ENCODE assay signal across 8 mouse cellular contexts in the genomic region with DNA sequence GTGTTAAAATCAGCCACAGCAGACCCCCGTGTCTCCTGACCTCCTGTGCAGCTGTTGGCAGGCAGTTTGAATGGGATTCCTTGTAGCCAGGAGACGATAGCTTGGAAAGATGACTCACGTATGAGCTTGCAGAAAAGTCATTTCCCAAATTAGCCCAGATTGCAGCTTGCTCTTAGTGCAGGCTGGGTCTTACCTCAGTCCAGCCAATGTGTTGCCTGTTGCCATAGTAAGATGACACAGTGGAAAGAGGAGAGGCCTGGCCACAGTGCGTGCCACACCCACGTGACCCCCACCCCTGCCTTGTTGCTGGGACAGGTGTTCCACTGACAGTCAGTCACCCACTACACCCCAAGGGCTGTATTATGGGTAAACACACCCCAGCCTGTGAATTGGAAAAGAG. TPM values are rescaled to one million over a fixed set of nuclear protein-coding genes. Genes with fewer than 3 reads are reported as not detected.
A peak's percentile ranks its signal among the peaks of the same experiment; 100 is the strongest.
DNase-seq lines count a peak whose midpoint lies in the region; ATAC-seq lines count a peak whose summit lies in the region.

No protein-coding gene starts in this region.

- H3K27me3 ChIP-seq in liver, embryonic 16.5 days (ENCODE audit: control insufficient read depth, insufficient read depth, low read depth, low read length) = no peaks in the 10 kb centered on the region
- no peaks in the 10 kb centered on the region for H3K27me3 ChIP-seq in splenic B cell, adult 2 months (ENCODE audit: control insufficient read depth, insufficient read depth, low read length, poor library complexity, severe bottlenecking)
- no peaks in the 10 kb centered on the region for H3K27me3 ChIP-seq in hindbrain, embryonic 14.5 days (ENCODE audit: control insufficient read depth, insufficient read depth, low read length)
- H3K27me3 ChIP-seq in midbrain, embryonic 11.5 days (ENCODE audit: control insufficient read depth, insufficient read depth, low read length) = no peaks in the 10 kb centered on the region

- DNase-seq in 416B (ENCODE audit: low read depth) (peak; percentile 79), NIH3T3 (ENCODE audit: low read depth) (peak; percentile 84)
- DNase-seq in splenic B cell, adult 2 months (ENCODE audit: low read depth, low spot score) = peak; percentile 94
- no peak for DNase-seq in hindbrain, embryonic 14.5 days (ENCODE audit: low spot score)
- DNase-seq in midbrain, embryonic 11.5 days (ENCODE audit: low spot score, missing footprints) = no peak
- no peak for DNase-seq in urinary bladder, postnatal 36 days (ENCODE audit: low spot score in 2 of 2)

- peak overlapping the region; percentile 84 for H3K27ac ChIP-seq in liver, embryonic 16.5 days (ENCODE audit: low read length)
- no peak overlapping the region for H3K27ac ChIP-seq in hindbrain, embryonic 14.5 days
- no peak overlapping the region for H3K27ac ChIP-seq in midbrain, embryonic 11.5 days (ENCODE audit: low read depth, low read length)

- peak; percentile 67 for ATAC-seq in granulocyte monocyte progenitor cell, adult 5-6 weeks (replicated peaks; ENCODE audit: poor library complexity, severe bottlenecking)
- no peak for ATAC-seq in liver, embryonic 16.5 days (ENCODE audit: low read depth)
- no peak for ATAC-seq in hindbrain, embryonic 14.5 days (ENCODE audit: low FRiP score)
- no peak for ATAC-seq in midbrain, embryonic 11.5 days (ENCODE audit: low FRiP score)

- peak overlapping the region; percentile 14; the same call in 1 of the 2 replicates for H3K9ac ChIP-seq in liver, embryonic 16.5 days (ENCODE audit: low read depth, low read length)
- H3K9ac ChIP-seq in hindbrain, embryonic 14.5 days = no peak overlapping the region
- no peak overlapping the region for H3K9ac ChIP-seq in midbrain, embryonic 11.5 days (ENCODE audit: low read length)

- no peaks in the 10 kb centered on the region for H3K36me3 ChIP-seq in liver, embryonic 16.5 days (ENCODE audit: control insufficient read depth, insufficient read depth)
- H3K36me3 ChIP-seq in splenic B cell, adult 2 months (ENCODE audit: control insufficient read depth, insufficient read depth, low read length, poor library complexity, severe bottlenecking) = no peaks in the 10 kb centered on the region
- H3K36me3 ChIP-seq in hindbrain, embryonic 14.5 days (replicated peaks; ENCODE audit: control insufficient read depth, insufficient read depth) = no peaks in the 10 kb centered on the region
- no peaks in the 10 kb centered on the region for H3K36me3 ChIP-seq in midbrain, embryonic 11.5 days (ENCODE audit: control insufficient read depth, insufficient read depth, low read length)

- no peaks in the 10 kb centered on the region for H3K9me3 ChIP-seq in liver, embryonic 16.5 days (replicated peaks; ENCODE audit: control insufficient read depth, low read length)
- no peaks in the 10 kb centered on the region for H3K9me3 ChIP-seq in hindbrain, embryonic 14.5 days (ENCODE audit: control insufficient read depth, low read length)
- no peaks in the 10 kb centered on the region for H3K9me3 ChIP-seq in midbrain, embryonic 11.5 days (ENCODE audit: control insufficient read depth, low read length)

- no peak overlapping the region for H3K4me3 ChIP-seq in liver, embryonic 16.5 days (ENCODE audit: low read depth, low read length)
- no peak overlapping the region for H3K4me3 ChIP-seq in hindbrain, embryonic 14.5 days (replicated peaks; ENCODE audit: low read length)
- no peak overlapping the region for H3K4me3 ChIP-seq in midbrain, embryonic 11.5 days (ENCODE audit: low read depth, low read length)

- H3K4me1 ChIP-seq in liver, embryonic 16.5 days (ENCODE audit: control insufficient read depth, low read depth, low read length) = peaks cover 70% of the 10 kb centered on the region
- H3K4me1 ChIP-seq in hindbrain, embryonic 14.5 days (replicated peaks; ENCODE audit: control insufficient read depth, insufficient read depth, low read length) = peaks cover 25% of the 10 kb centered on the region
- peaks cover 13% of the 10 kb centered on the region for H3K4me1 ChIP-seq in midbrain, embryonic 11.5 days (ENCODE audit: control insufficient read depth, insufficient read depth, low read length)

- H3K4me2 ChIP-seq in liver, embryonic 16.5 days (ENCODE audit: low read depth, low read length) = no peak overlapping the region
- H3K4me2 ChIP-seq in hindbrain, embryonic 14.5 days (replicated peaks) = no peak overlapping the region
- H3K4me2 ChIP-seq in midbrain, embryonic 11.5 days = no peak overlapping the region

- WGBS in liver, embryonic 16.5 days (ENCODE audit: insufficient replicate concordance) = 39% methylated on average over 5 of the region's 5 CpGs
- WGBS in hindbrain, embryonic 14.5 days = 69% methylated on average over 5 of the region's 5 CpGs
- 91% methylated on average over 5 of the region's 5 CpGs for WGBS in midbrain, embryonic 11.5 days

RNA-seq across cellular contexts. Expression of a gene that starts 5.2 kb away (rescaled TPM):
- total RNA-seq in granulocyte monocyte progenitor cell, adult 5-6 weeks (2014; fragmentation: Nextera tagmentation) = 29.6 and 31.9 TPM in 2 replicates
- total RNA-seq in granulocyte monocyte progenitor cell, adult 5-6 weeks (2017) = 16.7 and 21.9 TPM in 2 replicates
- polyA plus RNA-seq in liver, embryonic 16.5 days (2015; fragmentation: Nextera tagmentation; extraction: Ambion mirVana) = 4.2 and 4.7 TPM in 2 replicates
- polyA plus RNA-seq in hindbrain, embryonic 14.5 days (2014; fragmentation: Nextera tagmentation; extraction: Ambion mirVana) = 19.9 and 22.3 TPM in 2 replicates
- polyA plus RNA-seq in midbrain, embryonic 11.5 days (2014; fragmentation: Nextera tagmentation; extraction: Ambion mirVana) = 12.4 and 15.6 TPM in 2 replicates

Comparison
In these comparisons a context has a peak if more than half of its experiments do, and no peak if none do; other contexts are left out.
1. DNase-seq: peak in 416B (single experiment), NIH3T3 (single experiment) and splenic B cell, adult 2 months (single experiment); none in hindbrain, embryonic 14.5 days (single experiment), midbrain, embryonic 11.5 days (single experiment) and urinary bladder, postnatal 36 days (0 of 2).